Mouse (Mus musculus): ENCODE measurements around the gene Mfsd6. TPM values are rescaled to one million over a fixed set of nuclear protein-coding genes. Genes with fewer than 3 reads are reported as not detected.

Mfsd6 gene
- 5.6 and 6.4 TPM in 2 replicates for polyA plus RNA-seq (2015; fragmentation: Nextera tagmentation; extraction: Ambion mirVana)

DNA sequence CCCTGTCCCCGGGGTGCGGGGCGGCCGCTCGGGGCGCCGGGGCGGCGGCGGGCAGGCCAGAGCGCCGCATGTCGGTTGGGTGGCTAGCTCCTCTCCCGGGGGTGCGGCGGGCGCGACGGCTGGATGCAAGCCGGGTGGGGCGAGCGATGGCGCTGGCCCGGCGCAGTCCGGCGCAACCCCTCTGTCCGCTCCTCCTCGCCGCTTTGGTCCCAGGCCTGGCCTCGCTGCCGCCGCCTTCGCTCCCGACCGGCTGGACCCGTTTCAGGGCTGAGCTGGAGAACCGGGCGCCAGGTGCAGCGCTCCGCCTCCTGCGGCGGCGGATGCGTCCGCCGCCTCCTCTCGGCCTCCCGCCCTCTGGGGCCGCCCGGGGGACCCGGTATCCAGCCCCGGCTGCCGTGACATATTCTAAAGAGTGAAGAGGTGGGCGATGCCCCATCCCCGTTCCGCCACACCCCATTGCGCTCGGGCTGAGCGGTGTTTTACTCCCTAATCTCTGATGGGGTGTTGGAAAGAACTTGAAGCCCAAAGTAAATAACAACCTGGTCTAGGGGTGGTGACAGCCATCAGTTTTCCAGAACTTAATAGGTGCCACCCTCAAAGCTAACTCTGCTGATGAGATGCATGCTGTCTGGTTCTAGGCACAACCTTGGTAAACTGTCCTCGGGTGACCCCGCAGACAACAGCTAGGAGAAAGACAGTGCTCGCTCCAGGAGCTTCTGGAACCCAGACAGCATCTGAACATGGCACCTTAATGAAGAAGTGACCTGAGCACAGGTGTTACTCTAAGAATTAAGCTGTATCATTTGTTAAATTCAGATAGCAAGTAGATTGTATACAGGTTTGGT lies at the start of gene Mfsd6:
Gene Mfsd6 (minus strand): TSS at position 407 of the 845 bp plus-strand sequence.

GRCm38 (mm10) chr1:52630248-52630936 lies 96.9 kb downstream of the Mfsd6 start, which contains the start of gene Nemp2:
Nemp2 (plus strand) TSS chr1:52630703.

Other genes with a start within 250 kb of the Mfsd6 start
- gene Nab1, start 226.8 kb downstream of the Mfsd6 start, polyA plus RNA-seq (2015; fragmentation: Nextera tagmentation; extraction: Ambion mirVana), result 14.9 and 25.9 TPM in 2 replicates
- 3.4 and 3.5 TPM in 2 replicates for gene Nemp2, start 96.8 kb downstream of the Mfsd6 start, polyA plus RNA-seq (2015; fragmentation: Nextera tagmentation; extraction: Ambion mirVana)
- 13.9 and 16.5 TPM in 2 replicates for gene Inpp1, start 90.2 kb upstream of the Mfsd6 start, polyA plus RNA-seq (2015; fragmentation: Nextera tagmentation; extraction: Ambion mirVana)
- 42.4 and 45.3 TPM in 2 replicates for gene Hibch, start 117.5 kb upstream of the Mfsd6 start, polyA plus RNA-seq (2015; fragmentation: Nextera tagmentation; extraction: Ambion mirVana)

All from adrenal gland, postnatal 0 days (tissue).